Mouse (Mus musculus) myocyte (in vitro differentiated cells): ENCODE results near the gene Casp7.

Experiments used
- E2F4 ChIP-seq: IDR thresholded peaks from one replicate; pipeline ENCODE4 v1.6.1; 2011; ENCODE audit warnings: mild to moderate bottlenecking, control low read depth, moderate library complexity; ENCODE audit not compliant: insufficient read depth
- MAX ChIP-seq: IDR thresholded peaks from one replicate; pipeline ENCODE4 v1.6.1; 2011; ENCODE audit warnings: low read depth, mild to moderate bottlenecking, control low read depth
- MYOD1 ChIP-seq, 3 experiments: IDR thresholded peaks; one replicate each; pipeline ENCODE4 v1.6.1; 2011; ENCODE audit warnings: control low read depth in 2 of 3, low read depth in 2 of 3, mild to moderate bottlenecking in 2 of 3, moderate library complexity in 1 of 3; ENCODE audit not compliant: insufficient read length in 2 of 3, control insufficient read depth in 1 of 3
- POLR2A ChIP-seq: IDR thresholded peaks from one replicate; pipeline ENCODE4 v1.6.1; 2011; ENCODE audit warnings: low read depth, mild to moderate bottlenecking, control low read depth, moderate library complexity; ENCODE audit not compliant: insufficient read length
- POLR2AphosphoS2 ChIP-seq: IDR thresholded peaks from one replicate; pipeline ENCODE4 v1.6.1; 2011; ENCODE audit warnings: low read depth, control low read depth; ENCODE audit not compliant: insufficient read length
- SRF ChIP-seq: IDR thresholded peaks from one replicate; pipeline ENCODE4 v1.6.1; 2011; ENCODE audit warnings: low read depth; ENCODE audit not compliant: control insufficient read depth, insufficient read length
- TCF3 ChIP-seq: IDR thresholded peaks from one replicate; pipeline ENCODE4 v1.6.1; 2011; ENCODE audit warnings: low read depth, control low read depth; ENCODE audit not compliant: insufficient read length
- USF1 ChIP-seq: IDR thresholded peaks from one replicate; pipeline ENCODE4 v1.6.1; 2011; ENCODE audit warnings: low read depth, mild to moderate bottlenecking, control low read depth, moderate library complexity

- no peak for TF ChIP-seq POLR2A
- TF ChIP-seq MAX: no peak
- no peak for TF ChIP-seq USF1
- TF ChIP-seq TCF3: no peak
- no peak for TF ChIP-seq POLR2AphosphoS2
- no peak for TF ChIP-seq SRF
- TF ChIP-seq E2F4: no peak
- no peak for TF ChIP-seq MYOD1 (IDR thresholded peaks at IDR 0.05; ENCODE audit: control insufficient read depth in 1 of 3, insufficient read length in 2 of 3, low read depth in 2 of 3)
Measured at GRCm38 (mm10) chr19:56425492-56425891, 28.6 kb downstream of the Casp7 start.
